Comparison of ENCODE assay signal across 18 mouse cellular contexts in genomic region chr19:30358961-30359360, GRCm38 (mm10).
"Had no signal": no experiment of that assay in that cellular context is flagged by ENCODE, and none has a peak within 500 bp of the region (broad histone marks: within the 10 kb centered on the region; RNA-seq: fewer than 3 reads in every experiment).

No protein-coding gene starts in this region.

- H3K4me1 ChIP-seq: liver, embryonic 12.5 days; midbrain, embryonic 12.5 days; midbrain, embryonic 15.5 days; neural tube, embryonic 13.5 days; neural tube, embryonic 15.5 days; stomach, embryonic 15.5 days had no signal

- H3K9me3 ChIP-seq: liver, embryonic 12.5 days; midbrain, embryonic 10.5 days; midbrain, embryonic 12.5 days; midbrain, embryonic 15.5 days; neural tube, embryonic 13.5 days; neural tube, embryonic 15.5 days; stomach, embryonic 15.5 days had no signal

- H3K4me2 ChIP-seq: liver, embryonic 12.5 days; lung, embryonic 14.5 days; midbrain, embryonic 12.5 days; midbrain, embryonic 15.5 days; neural tube, embryonic 13.5 days; neural tube, embryonic 15.5 days; stomach, embryonic 15.5 days had no signal

- H3K9ac ChIP-seq: liver, embryonic 12.5 days; liver, embryonic 14.5 days; lung, embryonic 14.5 days; midbrain, embryonic 12.5 days; midbrain, embryonic 15.5 days; neural tube, embryonic 13.5 days; neural tube, embryonic 15.5 days; stomach, embryonic 15.5 days had no signal

- H3K36me3 ChIP-seq: liver, embryonic 12.5 days; midbrain, embryonic 10.5 days; midbrain, embryonic 12.5 days; midbrain, embryonic 15.5 days; neural tube, embryonic 13.5 days; neural tube, embryonic 15.5 days; stomach, embryonic 15.5 days had no signal

- H3K4me3 ChIP-seq: liver, embryonic 12.5 days; midbrain, embryonic 10.5 days; midbrain, embryonic 12.5 days; midbrain, embryonic 15.5 days; myocyte; neural tube, embryonic 13.5 days; neural tube, embryonic 15.5 days; stomach, embryonic 15.5 days had no signal

- H3K27ac ChIP-seq: liver, embryonic 12.5 days; liver, embryonic 14.5 days; midbrain, embryonic 10.5 days; midbrain, embryonic 12.5 days; midbrain, embryonic 15.5 days; neural tube, embryonic 13.5 days; neural tube, embryonic 15.5 days; stomach, embryonic 15.5 days; stomach, postnatal 0 days had no signal

- ATAC-seq: liver, embryonic 12.5 days; midbrain, embryonic 15.5 days had no signal

- H3K27me3 ChIP-seq: liver, embryonic 12.5 days; midbrain, embryonic 12.5 days; midbrain, embryonic 15.5 days; neural tube, embryonic 13.5 days; neural tube, embryonic 15.5 days; stomach, embryonic 15.5 days had no signal

- DNase-seq: lung, adult 18-20 months; lung, embryonic 14.5 days; lung, postnatal 10 days; lung, postnatal 4 days; right cerebral cortex, postnatal 14 days; thymus, adult 2 months; thymus, postnatal 25 days; thymus, postnatal 4 days had no signal
